Comparison of ENCODE assay signal across 10 mouse cellular contexts in the genomic region with DNA sequence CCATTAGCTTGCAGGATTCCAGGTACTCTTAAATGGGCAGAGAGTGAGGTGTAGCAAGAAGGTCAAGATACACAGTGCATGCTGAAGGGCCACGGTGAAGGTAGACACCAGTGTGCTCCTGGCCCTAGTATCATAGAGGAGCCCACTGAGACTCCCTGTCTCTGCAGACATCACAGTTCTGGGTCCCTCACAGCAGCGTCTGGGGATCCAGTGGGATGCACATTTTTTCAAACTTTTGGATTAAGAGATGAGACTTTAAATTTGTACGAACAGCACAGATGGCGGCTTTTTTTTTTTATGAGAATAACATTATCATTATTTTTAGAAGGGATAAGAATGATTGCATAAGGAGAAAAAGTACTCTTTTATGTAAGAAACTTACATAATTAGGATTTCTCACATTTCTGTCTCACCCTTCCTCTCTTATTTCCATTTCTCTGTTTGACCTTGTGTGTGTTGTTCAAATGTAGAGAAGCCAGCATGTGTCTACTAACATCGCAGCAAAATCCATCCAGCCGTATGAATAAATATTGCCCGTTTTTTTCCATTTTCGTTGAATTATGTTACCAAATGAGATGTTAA.
"Had no signal": no experiment of that assay in that cellular context is flagged by ENCODE, and none has a peak within 500 bp of the region (broad histone marks: within the 10 kb centered on the region; RNA-seq: fewer than 3 reads in every experiment).

No protein-coding gene starts in this region.

- DNase-seq: kidney, adult 18-20 months; kidney, postnatal 10 days; kidney, postnatal 4 days; liver; liver, embryonic 13.5 days; liver, postnatal 0 days; lung, postnatal 14 days; right cerebral cortex, postnatal 14 days; thymus, adult 2 months; thymus, postnatal 25 days had no signal
